ENCODE assay signal across 13 mouse cellular contexts in the genomic region with DNA sequence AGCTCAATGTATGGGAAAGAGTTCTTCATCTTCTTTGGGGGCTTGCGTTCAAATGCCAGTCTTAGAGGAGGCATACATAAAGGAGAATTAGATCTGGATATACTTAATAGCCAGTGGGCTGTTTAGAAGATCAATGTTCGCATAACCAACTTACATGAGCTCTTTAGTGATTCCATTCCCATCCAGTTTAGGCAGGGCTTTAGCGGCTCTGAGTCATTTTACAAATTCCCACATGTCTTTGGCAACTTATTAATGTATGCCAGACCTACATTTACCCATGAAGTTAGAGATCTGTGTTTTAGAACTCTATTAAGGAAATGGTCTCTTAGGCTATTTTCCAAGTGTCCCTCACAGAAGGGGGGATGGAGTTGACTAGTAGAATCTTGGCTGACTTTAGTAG. TPM values are rescaled to one million over a fixed set of nuclear protein-coding genes. Genes with fewer than 3 reads are reported as not detected.
DNase-seq lines count a peak whose midpoint lies in the region; ATAC-seq and TF ChIP-seq lines count a peak whose summit lies in the region.
"Had no signal": no experiment of that assay in that cellular context is flagged by ENCODE, and none has a peak within 500 bp of the region (broad histone marks: within the 10 kb centered on the region; RNA-seq: fewer than 3 reads in every experiment).

No protein-coding gene starts in this region.

- intact Hi-C loops in heart, postnatal 25 days (cut with DNase I): loop anchor here (5.0 to 10.0 kb wide), 3 partner anchors 166 to 759 kb away; a partner anchor contains a TSS

- ATAC-seq in heart, embryonic 15.5 days (replicated peaks; ENCODE audit: insufficient number of reproducible peaks, insufficient read depth, low FRiP score, low read depth): no peak
- ATAC-seq in lung, postnatal 0 days: no peak
- ATAC-seq in embryonic facial prominence, embryonic 14.5 days (ENCODE audit: low read depth): no peak
- ATAC-seq in liver, embryonic 16.5 days (ENCODE audit: low read depth): no peak
- ATAC-seq in megakaryocyte, adult 5-6 weeks (ENCODE audit: poor library complexity, severe bottlenecking): no peak
- ATAC-seq: midbrain, embryonic 13.5 days had no signal

- H3K36me3 ChIP-seq in heart, embryonic 15.5 days: no peaks in the 10 kb centered on the region
- H3K36me3 ChIP-seq in lung, postnatal 0 days (ENCODE audit: insufficient read depth, low read length): no peaks in the 10 kb centered on the region
- no peaks in the 10 kb centered on the region for H3K36me3 ChIP-seq in embryonic facial prominence, embryonic 14.5 days (ENCODE audit: control insufficient read depth, insufficient read depth, low read length)
- no peaks in the 10 kb centered on the region for H3K36me3 ChIP-seq in liver, embryonic 16.5 days (ENCODE audit: control insufficient read depth, insufficient read depth)
- H3K36me3 ChIP-seq: midbrain, embryonic 13.5 days had no signal

- DNase-seq in heart, postnatal 25 days (ENCODE audit: low spot score): no peak
- peak; percentile 10 for DNase-seq in lung, postnatal 0 days (ENCODE audit: low spot score)
- DNase-seq in lung, postnatal 36 days: no peak
- DNase-seq in embryonic facial prominence, embryonic 14.5 days (ENCODE audit: low spot score): no peak
- no peak for DNase-seq in retina, embryonic 14.5 days (ENCODE audit: low spot score)
- DNase-seq: adrenal gland, postnatal 10 days; cerebellum, postnatal 36 days; kidney, adult 2 months; right cerebral cortex, postnatal 4 days had no signal

- WGBS in heart, embryonic 15.5 days: 90% methylated on average over 3 of the region's 3 CpGs
- 90% methylated on average over 3 of the region's 3 CpGs for WGBS in lung, postnatal 0 days
- WGBS in embryonic facial prominence, embryonic 14.5 days: 68% methylated on average over 3 of the region's 3 CpGs
- 87% methylated on average over 3 of the region's 3 CpGs for WGBS in liver, embryonic 16.5 days (ENCODE audit: insufficient replicate concordance)

- no peak for TF ChIP-seq EP300 in lung, postnatal 0 days (IDR thresholded peaks at IDR 0.05)

- no peak for TF ChIP-seq CTCF in lung, postnatal 0 days (IDR thresholded peaks at IDR 0.05)

- no peak overlapping the region for H3K27ac ChIP-seq in heart, embryonic 15.5 days
- peak overlapping the region; percentile 77; the same call in 1 of the 2 replicates for H3K27ac ChIP-seq in lung, postnatal 0 days (ENCODE audit: low read length)
- no peak overlapping the region for H3K27ac ChIP-seq in embryonic facial prominence, embryonic 14.5 days (replicated peaks; ENCODE audit: low read depth, low read length)
- no peak overlapping the region for H3K27ac ChIP-seq in liver, embryonic 16.5 days (ENCODE audit: low read length)
- H3K27ac ChIP-seq: midbrain, embryonic 13.5 days had no signal

- no peaks in the 10 kb centered on the region for H3K27me3 ChIP-seq in heart, embryonic 15.5 days
- no peaks in the 10 kb centered on the region for H3K27me3 ChIP-seq in lung, postnatal 0 days (replicated peaks; ENCODE audit: insufficient read depth, low read length)
- H3K27me3 ChIP-seq in embryonic facial prominence, embryonic 14.5 days (replicated peaks; ENCODE audit: control insufficient read depth, insufficient read depth, low read length): no peaks in the 10 kb centered on the region
- H3K27me3 ChIP-seq in liver, embryonic 16.5 days (ENCODE audit: control insufficient read depth, insufficient read depth, low read depth, low read length): no peaks in the 10 kb centered on the region

- H3K9me3 ChIP-seq in heart, embryonic 15.5 days (replicated peaks): no peaks in the 10 kb centered on the region
- H3K9me3 ChIP-seq in lung, postnatal 0 days (ENCODE audit: low read length): no peaks in the 10 kb centered on the region
- no peaks in the 10 kb centered on the region for H3K9me3 ChIP-seq in embryonic facial prominence, embryonic 14.5 days (ENCODE audit: control insufficient read depth, low read length)
- no peaks in the 10 kb centered on the region for H3K9me3 ChIP-seq in liver, embryonic 16.5 days (replicated peaks; ENCODE audit: control insufficient read depth, low read length)
- H3K9me3 ChIP-seq: midbrain, embryonic 13.5 days had no signal

- peak overlapping the region; percentile 67; the same call in 1 of the 2 replicates for H3K4me2 ChIP-seq in heart, embryonic 15.5 days
- H3K4me2 ChIP-seq in lung, postnatal 0 days (replicated peaks; ENCODE audit: low read depth, low read length): peak overlapping the region; percentile 61; the same call in 1 of the 2 replicates
- H3K4me2 ChIP-seq in embryonic facial prominence, embryonic 14.5 days (ENCODE audit: low read depth, low read length): peak overlapping the region; percentile 73
- peak overlapping the region; percentile 91 for H3K4me2 ChIP-seq in liver, embryonic 16.5 days (ENCODE audit: low read depth, low read length)

- H3K4me1 ChIP-seq in heart, embryonic 15.5 days (replicated peaks): peaks cover 15% of the 10 kb centered on the region
- peaks cover 12% of the 10 kb centered on the region; the same call in 1 of the 2 replicates for H3K4me1 ChIP-seq in lung, postnatal 0 days (ENCODE audit: insufficient read depth, low read depth, low read length)
- peaks cover 24% of the 10 kb centered on the region for H3K4me1 ChIP-seq in embryonic facial prominence, embryonic 14.5 days (ENCODE audit: control insufficient read depth, insufficient read depth, low read length)
- H3K4me1 ChIP-seq in liver, embryonic 16.5 days (ENCODE audit: control insufficient read depth, low read depth, low read length): peaks cover 20% of the 10 kb centered on the region

- peak overlapping the region; percentile 91; the same call in 1 of the 2 replicates for H3K4me3 ChIP-seq in heart, embryonic 15.5 days
- H3K4me3 ChIP-seq in lung, postnatal 0 days (ENCODE audit: low read depth, low read length): no peak overlapping the region
- H3K4me3 ChIP-seq in embryonic facial prominence, embryonic 14.5 days (ENCODE audit: low read depth, low read length): peak overlapping the region; percentile 97; the same call in 1 of the 2 replicates
- H3K4me3 ChIP-seq in liver, embryonic 16.5 days (ENCODE audit: low read depth, low read length): peak overlapping the region; percentile 95

- no peak overlapping the region for H3K9ac ChIP-seq in heart, embryonic 15.5 days
- no peak overlapping the region for H3K9ac ChIP-seq in lung, postnatal 0 days (replicated peaks; ENCODE audit: low read depth)
- no peak overlapping the region for H3K9ac ChIP-seq in embryonic facial prominence, embryonic 14.5 days (ENCODE audit: low read depth, low read length)
- 0 out of 2 replicates have a peak overlapping the region, but pooled peaks have one; percentile 72 for H3K9ac ChIP-seq in liver, embryonic 16.5 days (ENCODE audit: low read depth, low read length)

RNA-seq across cellular contexts. Expression of a gene that starts 1.3 kb away (rescaled TPM):
- 42.2 and 45.2 TPM in 2 replicates for polyA plus RNA-seq in heart, embryonic 15.5 days (2015; fragmentation: Nextera tagmentation; extraction: Ambion mirVana)
- total RNA-seq in heart, postnatal 25 days (2021): 10 to 100 TPM; 35.3 to 38.2 TPM
- polyA plus RNA-seq in lung, postnatal 0 days (2015; fragmentation: Nextera tagmentation; extraction: Ambion mirVana): 22.0 and 23.4 TPM in 2 replicates
- 66.8 and 71.4 TPM in 2 replicates for polyA plus RNA-seq in embryonic facial prominence, embryonic 14.5 days (2014; fragmentation: Nextera tagmentation; extraction: Ambion mirVana)
- 20.0 and 22.3 TPM in 2 replicates for polyA plus RNA-seq in liver, embryonic 16.5 days (2015; fragmentation: Nextera tagmentation; extraction: Ambion mirVana)
- 38.6 and 43.8 TPM in 2 replicates for total RNA-seq in megakaryocyte, adult 5-6 weeks (2015)
- total RNA-seq in megakaryocyte, adult 5-6 weeks (2017): 44.7 TPM in 2 replicates

RNA-seq across cellular contexts. Expression of a gene that starts 47.8 kb away (rescaled TPM):
- 2.5 and 3.9 TPM in 2 replicates for polyA plus RNA-seq in heart, embryonic 15.5 days (2015; fragmentation: Nextera tagmentation; extraction: Ambion mirVana)
- total RNA-seq in heart, postnatal 25 days (2021): 1 to 10 TPM; 4.8 to 5.2 TPM
- polyA plus RNA-seq in lung, postnatal 0 days (2015; fragmentation: Nextera tagmentation; extraction: Ambion mirVana): 1.8 and 2.3 TPM in 2 replicates
- 212 and 249 TPM in 2 replicates for polyA plus RNA-seq in embryonic facial prominence, embryonic 14.5 days (2014; fragmentation: Nextera tagmentation; extraction: Ambion mirVana)
- polyA plus RNA-seq in liver, embryonic 16.5 days (2015; fragmentation: Nextera tagmentation; extraction: Ambion mirVana): 3.9 and 10.2 TPM in 2 replicates
- 0.91 TPM in 1 of 2 replicates, not detected in the other for total RNA-seq in megakaryocyte, adult 5-6 weeks (2015)
- total RNA-seq in megakaryocyte, adult 5-6 weeks (2017): 0.07 and 0.33 TPM in 2 replicates

Comparison
In these comparisons a context has a peak if more than half of its experiments do, and no peak if none do; other contexts are left out.
1. RNA of a gene that starts 47.8 kb away (polyA plus RNA-seq): 212 to 249 TPM in embryonic facial prominence, embryonic 14.5 days; 3.9 to 10.2 TPM in liver, embryonic 16.5 days, 2.5 to 3.9 TPM in heart, embryonic 15.5 days and 1.8 to 2.3 TPM in lung, postnatal 0 days; every median in the first group is over 10 times any median in the second.
2. Peak in every context shown above with its lines, with median percentiles within 50 percentile points of each other: H3K4me2 ChIP-seq.